Mouse (Mus musculus): ENCODE measurements at regions not wholly inside any gene's neighbourhood (a gene's known extent, or its start where the extent isn't known, plus 50 kb on each side); places are given as distances from the start of the nearest gene placed in this dataset.

GRCm38 (mm10) chr4:53304290-53304654 is 135.9 kb upstream of the Slc44a1 start:
- peak overlapping the region; percentile 66; the same call in 1 of the 2 replicates for H3K27ac ChIP-seq
- DNase-seq (ENCODE audit: low spot score) = peak; percentile 75
- no peaks in the 10 kb centered on the region for H3K36me3 ChIP-seq (ENCODE audit: insufficient read depth, low read length)
- no peak overlapping the region for H3K9ac ChIP-seq (ENCODE audit: low read depth, low read length)
- H3K4me2 ChIP-seq (ENCODE audit: low read length) = no peak overlapping the region
- no peaks in the 10 kb centered on the region for H3K9me3 ChIP-seq (replicated peaks; ENCODE audit: low read length)
- peak; percentile 74 for ATAC-seq (replicated peaks; ENCODE audit: low FRiP score, low read depth)
- no peaks in the 10 kb centered on the region for H3K27me3 ChIP-seq (ENCODE audit: insufficient read depth, low read length)
- H3K4me3 ChIP-seq (replicated peaks; ENCODE audit: low read depth, low read length) = no peak overlapping the region
- H3K4me1 ChIP-seq (replicated peaks; ENCODE audit: insufficient read depth, low read length) = peaks cover 4% of the 10 kb centered on the region; the same call in 1 of the 2 replicates
- no peak for TF ChIP-seq CTCF (IDR thresholded peaks at IDR 0.05; ENCODE audit: low read depth)
- 30% methylated on average over 2 of the region's 2 CpGs for WGBS

DNA sequence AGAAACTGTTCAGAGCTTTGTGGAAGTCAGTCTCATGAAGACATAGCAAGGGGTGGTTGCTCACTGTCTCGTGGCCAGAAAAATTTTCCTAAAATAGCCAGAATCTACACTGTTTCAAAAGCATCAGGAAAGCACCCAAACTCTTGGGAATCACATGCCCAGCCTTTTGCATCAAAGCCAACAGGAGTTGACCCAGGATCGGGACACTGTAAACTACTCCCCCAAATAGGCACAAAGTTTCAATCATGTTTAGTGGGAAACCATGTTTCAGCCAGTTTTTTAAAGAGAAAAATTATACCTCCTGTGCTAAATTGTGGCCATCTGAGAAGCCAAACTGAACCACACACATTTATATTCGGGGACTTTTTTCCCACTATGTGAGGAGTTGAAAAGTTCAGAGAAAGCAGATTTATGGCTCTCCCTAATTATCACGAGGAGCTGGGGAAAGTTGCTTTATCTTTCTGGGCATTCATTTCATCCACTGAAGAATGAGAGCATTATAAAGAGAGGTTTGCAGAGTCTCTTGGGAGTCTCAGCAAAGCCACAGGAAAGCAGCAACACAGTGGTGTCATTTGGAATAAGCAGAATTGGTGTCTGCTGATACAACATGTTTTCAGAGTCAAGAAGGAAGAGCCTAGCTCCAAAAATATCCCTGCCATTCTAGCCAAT is 136.5 kb upstream of the Slc44a1 start:
- Histone ChIP-seq H3K36me3 (ENCODE audit: insufficient read depth, low read length) (no peaks in the 10 kb centered on the region), H3K4me3 (replicated peaks; ENCODE audit: low read depth, low read length) (no peak overlapping the region), H3K4me2 (ENCODE audit: low read length) (no peak overlapping the region), H3K27me3 (ENCODE audit: insufficient read depth, low read length) (no peaks in the 10 kb centered on the region), H3K4me1 (replicated peaks; ENCODE audit: insufficient read depth, low read length) (peaks cover 4% of the 10 kb centered on the region; the same call in 1 of the 2 replicates), H3K9me3 (replicated peaks; ENCODE audit: low read length) (no peaks in the 10 kb centered on the region), H3K27ac (peak overlapping the region; percentile 66; the same call in 1 of the 2 replicates), H3K9ac (ENCODE audit: low read depth, low read length) (no peak overlapping the region)
- WGBS = 18% methylated on average over 4 of the region's 4 CpGs
- DNase-seq (ENCODE audit: low spot score) = peak; percentile 75
- TF ChIP-seq CTCF (IDR thresholded peaks at IDR 0.05; ENCODE audit: low read depth) = no peak
- no peak for ATAC-seq (replicated peaks; ENCODE audit: low FRiP score, low read depth)

- TF ChIP-seq CTCF (IDR thresholded peaks at IDR 0.05; ENCODE audit: low read depth) = no peak
- Histone ChIP-seq H3K27me3 (ENCODE audit: insufficient read depth, low read length) (no peaks in the 10 kb centered on the region), H3K27ac (no peak overlapping the region), H3K9ac (ENCODE audit: low read depth, low read length) (no peak overlapping the region), H3K4me3 (replicated peaks; ENCODE audit: low read depth, low read length) (no peak overlapping the region), H3K4me1 (replicated peaks; ENCODE audit: insufficient read depth, low read length) (no peaks in the 10 kb centered on the region), H3K36me3 (ENCODE audit: insufficient read depth, low read length) (no peaks in the 10 kb centered on the region), H3K9me3 (replicated peaks; ENCODE audit: low read length) (no peaks in the 10 kb centered on the region), H3K4me2 (ENCODE audit: low read length) (no peak overlapping the region)
- ATAC-seq (replicated peaks; ENCODE audit: low FRiP score, low read depth) (no peak), DNase-seq (ENCODE audit: low spot score) (no peak)
Measured at GRCm38 (mm10) chr4:53297975-53298374, 138.3 kb upstream of the Abca1 start.

- Histone ChIP-seq H3K4me2 (ENCODE audit: low read length) (no peak overlapping the region), H3K36me3 (ENCODE audit: insufficient read depth, low read length) (no peaks in the 10 kb centered on the region), H3K27me3 (ENCODE audit: insufficient read depth, low read length) (no peaks in the 10 kb centered on the region), H3K9ac (ENCODE audit: low read depth, low read length) (no peak overlapping the region), H3K9me3 (replicated peaks; ENCODE audit: low read length) (no peaks in the 10 kb centered on the region), H3K4me3 (replicated peaks; ENCODE audit: low read depth, low read length) (no peak overlapping the region), H3K4me1 (replicated peaks; ENCODE audit: insufficient read depth, low read length) (no peaks in the 10 kb centered on the region), H3K27ac (no peak overlapping the region)
- no peak for ATAC-seq (replicated peaks; ENCODE audit: low FRiP score, low read depth)
- DNase-seq (ENCODE audit: low spot score) = no peak
- WGBS = 94% methylated on average over 3 of the region's 3 CpGs
- TF ChIP-seq CTCF (IDR thresholded peaks at IDR 0.05; ENCODE audit: low read depth) = no peak
Measured at GRCm38 (mm10) chr4:53292606-53293005, 132.9 kb upstream of the Abca1 start.

GRCm38 (mm10) chr4:53277741-53278525 is 118.2 kb upstream of the Abca1 start:
- Histone ChIP-seq H3K4me3 (replicated peaks; ENCODE audit: low read depth, low read length) (no peak overlapping the region), H3K9ac (ENCODE audit: low read depth, low read length) (no peak overlapping the region), H3K27me3 (ENCODE audit: insufficient read depth, low read length) (no peaks in the 10 kb centered on the region), H3K36me3 (ENCODE audit: insufficient read depth, low read length) (no peaks in the 10 kb centered on the region), H3K9me3 (replicated peaks; ENCODE audit: low read length) (no peaks in the 10 kb centered on the region), H3K27ac (no peak overlapping the region), H3K4me2 (ENCODE audit: low read length) (no peak overlapping the region), H3K4me1 (replicated peaks; ENCODE audit: insufficient read depth, low read length) (0 out of 2 replicates have a peak, but pooled peaks cover 5% of the 10 kb centered on the region)
- no peak for ATAC-seq (replicated peaks; ENCODE audit: low FRiP score, low read depth)
- WGBS = 38% methylated on average over 12 of the region's 12 CpGs
- no peak for TF ChIP-seq CTCF (IDR thresholded peaks at IDR 0.05; ENCODE audit: low read depth)
- DNase-seq (ENCODE audit: low spot score) = peak; percentile 47

GRCm38 (mm10) chr4:53270433-53270832 is 110.7 kb upstream of the Abca1 start:
- no peak for DNase-seq (ENCODE audit: low spot score)
- H3K9ac ChIP-seq (ENCODE audit: low read depth, low read length) = no peak overlapping the region
- TF ChIP-seq CTCF (IDR thresholded peaks at IDR 0.05; ENCODE audit: low read depth) = no peak
- no peak overlapping the region for H3K27ac ChIP-seq
- H3K4me2 ChIP-seq (ENCODE audit: low read length) = no peak overlapping the region
- H3K4me3 ChIP-seq (replicated peaks; ENCODE audit: low read depth, low read length) = no peak overlapping the region
- ATAC-seq (replicated peaks; ENCODE audit: low FRiP score, low read depth) = no peak
- H3K9me3 ChIP-seq (replicated peaks; ENCODE audit: low read length) = no peaks in the 10 kb centered on the region
- H3K4me1 ChIP-seq (replicated peaks; ENCODE audit: insufficient read depth, low read length) = no peaks in the 10 kb centered on the region
- 81% methylated on average over 10 of the region's 10 CpGs for WGBS
- H3K36me3 ChIP-seq (ENCODE audit: insufficient read depth, low read length) = no peaks in the 10 kb centered on the region
- no peaks in the 10 kb centered on the region for H3K27me3 ChIP-seq (ENCODE audit: insufficient read depth, low read length)
